Mouse (Mus musculus): Measurements from ENCODE around the gene Oard1.
A peak's percentile ranks its signal among the peaks of the same experiment; 100 is the strongest.

Oard1 gene

GRCm38 (mm10) chr17:48409380-48410298, at the start of gene Oard1, which contains the start of gene Nfya:
TSS of gene Oard1 (plus strand) at chr17:48410014.
TSS of gene Nfya (minus strand) at chr17:48409906.
- DNase-seq = peak; percentile 100

DNA sequence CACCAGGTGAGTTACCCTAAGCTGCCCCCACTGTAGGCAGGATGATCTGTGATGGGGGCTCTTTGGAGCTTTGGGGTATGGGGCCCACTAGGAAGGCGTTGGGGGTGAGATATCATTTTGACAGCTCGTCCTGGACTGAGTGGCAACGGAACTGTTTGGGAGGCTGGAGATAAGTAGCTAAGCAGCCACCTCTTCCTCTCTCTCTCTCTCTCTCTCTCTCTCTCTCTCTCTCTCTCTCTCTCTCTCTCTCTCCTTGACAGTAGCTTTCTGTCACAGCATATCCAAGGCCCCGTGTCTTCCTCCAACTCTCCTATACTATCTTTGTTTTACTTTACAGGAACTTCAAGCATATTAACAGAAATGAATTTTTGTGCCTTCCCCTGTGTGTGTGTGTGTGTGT, 49.4 kb upstream of the Oard1 start:
- DNase-seq = no peak

DNA sequence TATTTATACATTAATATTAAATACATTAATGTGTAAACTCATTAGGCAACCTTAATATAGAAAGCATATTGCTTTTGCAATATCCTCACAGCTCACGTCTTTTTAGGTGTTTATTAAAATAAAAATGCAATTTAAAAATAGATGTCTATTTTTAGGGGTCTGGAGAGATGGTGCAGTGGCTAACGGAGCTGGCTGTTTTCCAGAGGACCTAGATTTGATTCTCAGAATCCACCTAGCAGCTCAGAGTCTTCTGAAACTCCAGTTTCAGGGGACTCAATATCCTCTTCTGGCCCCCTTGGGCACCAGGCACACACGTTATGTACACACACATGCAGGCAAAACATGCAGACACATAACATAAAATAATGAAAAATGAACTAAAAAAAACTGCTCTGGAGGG, 47.5 kb upstream of the Oard1 start:
- no peak for DNase-seq

- DNase-seq = peak; percentile 43
Observed at GRCm38 (mm10) chr17:48362966-48363365, 46.8 kb upstream of the Oard1 start.

DNA sequence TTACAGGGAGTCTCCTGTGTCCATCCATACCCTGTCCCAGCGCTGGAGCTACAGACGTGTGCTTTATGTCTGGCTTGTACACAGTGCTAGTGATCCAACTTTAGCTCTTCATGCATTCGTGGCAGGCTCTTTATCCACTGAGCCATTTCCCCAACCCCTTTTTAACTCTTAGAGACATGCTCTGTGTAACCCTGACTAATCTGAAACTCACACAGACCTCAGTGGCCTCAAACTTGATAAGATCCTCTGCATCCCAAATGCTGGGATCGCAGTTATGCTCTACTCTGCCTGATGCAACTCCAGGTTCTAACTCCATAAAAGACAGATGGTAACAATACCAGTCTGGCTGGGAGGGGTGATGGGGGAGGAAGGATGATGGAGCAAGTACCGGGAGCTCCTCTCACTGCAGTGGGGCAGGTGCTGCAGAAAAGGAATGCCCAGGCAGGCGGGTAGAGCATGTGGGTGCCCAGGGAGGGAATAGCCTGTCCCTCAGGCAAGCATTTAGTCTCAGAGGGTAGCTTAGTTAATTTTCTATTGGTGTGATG, 46.3 kb upstream of the Oard1 start:
- DNase-seq = no peak

DNA sequence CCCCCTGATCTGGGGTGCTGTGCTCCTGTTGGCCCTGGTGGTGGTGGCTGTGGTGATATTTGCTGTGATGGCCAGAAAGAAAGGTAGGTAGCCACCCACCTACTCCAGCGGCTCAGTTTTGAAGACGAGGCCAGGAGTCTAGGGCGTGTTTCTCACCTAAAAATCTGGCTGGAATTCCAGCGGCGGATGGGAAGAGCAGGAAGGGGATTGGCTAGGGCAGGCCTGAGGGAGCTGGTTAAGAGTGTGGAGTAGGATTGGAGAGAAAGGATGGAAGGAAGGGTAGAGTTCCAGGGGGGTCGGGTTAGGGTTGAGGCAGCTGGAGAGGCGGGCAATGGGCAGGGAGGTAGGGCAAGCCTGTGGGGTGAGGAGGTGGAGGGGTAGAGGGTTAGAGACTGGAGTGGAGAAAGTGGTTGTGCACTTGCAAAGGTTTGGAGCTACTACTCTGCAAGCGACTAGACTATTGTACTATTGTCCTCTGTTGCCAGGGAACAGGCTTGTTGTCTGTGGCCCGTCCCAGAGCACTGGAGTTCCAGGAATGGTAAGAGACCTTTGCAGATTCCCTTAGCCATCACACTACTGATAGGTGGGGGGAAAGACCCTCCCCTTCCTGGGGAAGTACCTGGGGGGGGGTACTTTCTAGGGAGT, 44.2 kb upstream of the Oard1 start:
- no peak for DNase-seq

DNA sequence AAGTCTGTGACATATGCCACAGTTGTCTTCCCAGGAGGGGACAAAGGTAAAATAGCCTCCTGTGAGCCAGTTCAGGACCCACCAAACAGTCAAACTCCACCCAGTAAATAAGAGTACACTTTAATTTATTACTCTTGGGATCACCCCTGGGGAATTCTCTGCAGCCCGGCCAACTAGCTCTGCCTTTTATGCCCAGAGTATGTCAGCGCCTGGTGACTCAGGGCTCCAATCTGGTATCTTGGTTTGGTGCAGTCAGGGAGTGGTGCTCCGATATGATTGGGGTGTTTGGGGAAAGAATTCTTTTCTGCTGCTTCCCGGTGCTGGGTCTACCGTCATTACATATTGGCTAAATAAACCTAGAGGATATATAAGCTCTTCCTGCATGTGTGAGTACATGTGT, 43.0 kb upstream of the Oard1 start:
- DNase-seq = no peak

DNA sequence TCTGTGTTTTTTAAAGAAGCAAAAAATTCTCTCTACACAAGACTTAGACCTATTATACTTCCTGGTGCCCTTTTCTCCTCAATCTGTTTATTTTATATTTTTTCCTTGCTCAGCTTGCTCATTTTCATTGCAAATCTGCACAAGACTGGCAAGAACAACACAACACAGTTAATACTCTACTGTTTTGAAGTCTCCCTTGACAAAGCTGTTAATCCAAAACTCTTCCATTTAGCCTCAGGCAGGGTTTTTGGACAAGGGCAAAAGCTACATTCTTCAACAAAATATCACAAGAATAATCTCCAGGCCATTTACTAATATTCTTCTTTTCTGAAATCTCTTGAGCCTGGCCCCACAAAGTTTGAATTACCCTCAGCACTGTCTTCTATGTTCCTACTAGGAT, 38.2 kb upstream of the Oard1 start:
- no peak for DNase-seq

DNA sequence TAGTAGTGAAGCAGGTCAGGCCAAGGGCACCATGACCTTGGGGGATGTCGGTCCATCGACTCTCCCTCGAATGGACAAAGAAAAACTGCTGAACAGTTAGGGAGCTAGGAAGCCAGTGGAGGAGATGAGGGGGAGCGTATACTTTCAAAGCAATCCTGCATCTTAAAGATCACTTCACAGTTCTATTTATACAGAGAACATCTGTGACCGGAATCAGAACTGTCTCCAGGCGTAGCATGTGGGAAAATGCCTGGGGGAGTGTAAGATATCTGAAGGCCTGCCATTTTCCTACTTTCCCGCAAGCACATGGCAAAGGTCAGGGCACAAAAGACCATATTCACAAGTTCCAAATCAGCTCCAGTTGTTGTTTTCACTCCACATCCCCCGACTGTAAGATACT, 36.8 kb upstream of the Oard1 start:
- DNase-seq = peak; percentile 42

DNA sequence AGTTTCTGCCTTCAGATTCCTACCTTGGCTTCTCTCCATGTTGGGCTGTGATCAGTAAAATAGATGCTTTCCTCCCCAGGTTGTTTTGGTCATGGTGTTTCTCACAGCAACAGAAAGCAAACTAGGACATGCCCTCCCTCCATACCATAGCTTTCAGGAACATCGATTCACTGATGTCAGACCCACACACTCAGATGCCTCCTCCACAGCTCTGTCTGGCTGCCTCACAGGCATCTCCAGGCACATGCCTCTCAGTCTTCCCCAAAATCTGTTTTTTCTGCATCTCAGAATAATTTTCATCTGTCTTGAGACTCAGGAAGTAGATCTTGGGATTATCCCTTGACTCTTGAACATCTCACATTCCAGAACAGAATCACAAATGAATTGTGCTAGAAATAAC, 33.7 kb upstream of the Oard1 start:
- no peak for DNase-seq

GRCm38 (mm10) chr17:48379050-48379449, 30.8 kb upstream of the Oard1 start:
- DNase-seq = no peak

DNA sequence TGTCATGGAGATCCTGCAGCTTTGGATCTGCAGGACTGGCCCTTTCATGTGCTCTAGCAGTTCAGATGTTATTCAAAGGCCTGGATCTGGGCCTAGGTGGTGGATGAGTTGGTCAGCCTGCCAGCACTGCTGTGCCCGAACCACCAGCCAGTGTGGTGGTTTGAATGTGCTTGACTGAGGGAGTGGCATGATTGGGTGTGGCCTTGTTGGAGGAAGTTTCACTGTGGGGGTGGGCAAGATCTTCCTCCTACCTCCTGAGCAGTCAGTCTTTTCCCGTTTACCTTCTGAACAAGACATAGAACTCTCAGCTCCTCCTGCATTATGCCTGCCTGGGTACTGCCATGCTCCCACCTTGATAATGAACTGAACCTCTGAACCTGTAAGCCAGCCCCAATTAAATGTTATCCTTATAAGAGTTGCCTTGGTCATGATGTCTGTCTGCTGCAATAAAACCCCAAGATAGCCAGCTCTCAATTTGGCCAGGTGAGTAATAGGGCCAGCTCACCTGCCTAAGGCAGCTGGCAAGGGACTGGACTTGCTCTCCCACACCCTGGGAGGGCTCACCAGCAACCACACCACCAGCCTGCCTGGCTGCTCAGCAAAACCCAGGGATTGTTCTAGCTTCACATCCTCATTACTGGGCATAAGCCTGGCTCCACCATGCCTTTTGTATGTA, 23.9 kb upstream of the Oard1 start:
- DNase-seq = no peak

DNA sequence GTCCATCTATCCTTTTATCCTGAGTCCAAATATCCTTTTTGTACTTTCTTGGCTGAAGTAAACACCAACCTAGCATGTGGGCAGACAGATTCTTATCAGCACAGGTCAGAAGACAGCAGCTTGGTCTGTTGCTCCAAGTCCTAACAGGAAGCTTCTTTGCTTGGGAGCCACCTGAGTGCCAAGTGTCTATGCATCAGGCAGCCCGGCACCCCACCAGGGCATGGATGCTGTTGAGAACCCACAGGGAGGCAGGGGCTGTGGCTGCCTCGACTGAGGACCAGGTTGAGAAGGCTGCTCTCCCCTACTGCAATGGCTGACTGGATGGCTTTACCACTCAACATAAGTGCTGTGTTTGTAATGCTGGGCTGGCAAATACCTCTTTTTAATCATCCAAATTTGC, 21.1 kb upstream of the Oard1 start:
- no peak for DNase-seq

DNA sequence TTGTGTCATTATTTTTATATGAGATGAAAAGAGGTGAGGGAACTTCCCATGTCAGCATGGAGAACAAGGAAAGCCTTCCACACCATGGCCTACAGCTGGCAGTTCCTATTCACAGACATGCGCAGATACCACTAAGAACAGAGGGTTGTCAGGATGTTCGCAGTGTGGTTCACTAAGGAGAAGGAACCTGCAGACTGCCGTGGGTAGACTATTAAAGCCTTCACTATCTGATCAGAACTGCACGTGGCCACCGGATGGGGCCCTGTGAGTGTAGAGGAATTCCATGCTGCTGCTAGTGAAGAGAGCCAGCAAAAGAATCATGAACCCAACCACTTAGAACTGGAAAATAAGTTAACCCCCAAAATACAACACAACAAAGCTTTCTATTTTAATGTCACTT, 20.4 kb upstream of the Oard1 start:
- no peak for DNase-seq

DNA sequence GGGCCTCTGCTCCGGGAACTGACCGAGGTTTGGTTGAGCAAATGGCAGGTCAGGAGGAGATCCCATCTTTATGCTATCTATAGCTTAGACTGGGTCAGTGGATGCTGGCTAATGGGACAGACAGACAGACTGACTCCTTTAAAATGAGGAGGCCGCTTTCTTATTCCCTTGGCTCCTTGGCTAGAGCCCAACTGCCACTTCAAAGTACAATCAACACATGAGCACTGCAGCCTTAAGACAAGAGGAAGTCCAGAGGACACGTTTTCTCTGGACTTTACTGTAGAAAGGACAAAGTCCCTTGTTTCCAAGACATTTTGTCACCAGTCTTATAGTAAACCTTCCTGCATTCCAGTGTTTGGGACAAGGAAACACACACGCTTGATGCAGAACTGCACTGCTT, 18.4 kb upstream of the Oard1 start:
- DNase-seq = no peak

- peak; percentile 47 for DNase-seq
Observed at GRCm38 (mm10) chr17:48392616-48393015, 17.2 kb upstream of the Oard1 start.

DNA sequence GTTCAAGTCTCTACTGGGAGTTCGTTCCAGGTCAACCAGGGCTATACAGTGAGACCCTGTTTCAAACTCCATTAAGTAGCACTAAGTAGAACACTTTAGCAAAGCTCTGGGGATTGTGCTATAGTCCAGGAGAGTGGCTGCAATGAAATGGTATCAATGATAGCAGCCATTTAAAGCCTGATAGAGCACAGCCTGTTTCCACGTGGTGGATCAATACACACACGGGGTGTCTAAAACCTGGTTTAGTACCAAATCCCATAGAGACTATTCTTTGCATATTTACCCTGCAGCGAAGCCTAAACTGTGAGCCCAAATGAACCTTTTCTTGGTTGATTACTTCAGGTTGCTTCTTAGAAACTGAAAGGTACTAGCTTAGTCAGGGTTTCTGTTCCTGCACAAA, 8.1 kb upstream of the Oard1 start:
- DNase-seq = no peak

GRCm38 (mm10) chr17:48402751-48403150, 7.1 kb upstream of the Oard1 start:
- no peak for DNase-seq

DNA sequence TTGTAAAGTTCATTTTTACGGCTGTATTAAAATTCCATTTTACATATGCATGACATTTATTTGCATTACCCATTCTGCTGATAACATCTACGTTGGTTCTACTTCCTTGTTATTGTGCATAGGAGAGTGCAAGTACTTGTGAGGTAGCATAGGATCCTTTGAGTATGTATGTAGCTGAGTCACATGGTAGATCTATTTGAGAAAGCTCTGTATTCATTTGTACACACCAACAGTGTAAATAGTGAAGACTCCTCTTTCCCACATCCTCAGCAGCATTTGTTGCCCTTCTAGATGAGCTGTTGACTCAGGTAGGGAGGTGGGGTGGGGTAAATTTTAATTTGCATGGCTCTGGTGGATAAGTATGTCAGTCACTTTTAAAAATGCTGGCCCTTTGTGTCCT, 6.0 kb upstream of the Oard1 start:
- DNase-seq = no peak

DNA sequence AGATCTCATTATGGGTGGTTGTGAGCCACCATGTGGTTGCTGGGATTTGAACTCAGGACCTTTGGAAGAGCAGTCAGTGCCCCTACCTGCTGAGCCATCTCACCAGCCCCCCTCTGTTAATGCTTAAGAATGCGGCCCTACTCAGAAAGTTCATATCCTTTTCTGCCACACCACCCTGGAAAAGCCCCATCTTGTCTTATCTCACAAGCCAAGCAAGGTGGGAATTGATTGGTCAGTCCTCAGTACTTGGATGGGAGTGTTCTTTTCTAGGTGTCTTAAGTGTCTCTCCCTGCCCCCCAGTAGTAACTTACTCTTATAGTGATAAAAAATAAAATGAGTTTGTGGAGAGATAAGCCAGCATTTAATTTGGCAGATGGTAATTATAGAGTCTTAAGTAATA, 5.1 kb upstream of the Oard1 start:
- DNase-seq = no peak

- no peak for DNase-seq
Observed at GRCm38 (mm10) chr17:48407154-48407553, 2.7 kb upstream of the Oard1 start.

GRCm38 (mm10) chr17:48407910-48408525, 1.8 kb upstream of the Oard1 start:
- no peak for DNase-seq

All from right cerebral cortex, postnatal 25 days (tissue).